Mouse (Mus musculus) right cerebral cortex, adult 18-20 months (tissue): ENCODE results near the gene Ankrd11.
A peak's percentile ranks its signal among the peaks of the same experiment; 100 is the strongest.

ENCODE experiments used
- DNase-seq: peaks from one replicate; pipeline ENCODE4 v3.0.0; 2022; ENCODE audit warnings: mixed read lengths

Gene Ankrd11

DNA sequence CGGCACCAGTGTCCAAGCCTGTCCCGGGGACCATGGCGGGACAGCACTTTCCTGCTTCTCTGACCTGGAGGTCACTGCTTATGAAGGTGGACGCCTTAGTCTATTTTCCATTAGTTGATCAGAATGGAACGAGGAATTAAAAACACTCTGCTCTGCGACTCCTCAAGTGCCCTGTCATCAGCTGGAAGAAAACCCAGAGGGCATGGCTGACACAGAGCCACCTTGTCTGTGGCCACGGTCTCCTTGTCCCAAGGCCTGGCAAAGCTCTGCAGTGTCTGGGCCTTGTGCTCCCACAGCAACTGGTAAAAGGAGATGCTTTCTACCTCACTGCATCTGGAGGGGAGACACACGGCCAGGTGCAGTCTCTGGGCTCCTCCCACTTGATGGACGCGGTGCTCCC lies 158.4 kb downstream of the Ankrd11 start:
- no peak for DNase-seq

DNA sequence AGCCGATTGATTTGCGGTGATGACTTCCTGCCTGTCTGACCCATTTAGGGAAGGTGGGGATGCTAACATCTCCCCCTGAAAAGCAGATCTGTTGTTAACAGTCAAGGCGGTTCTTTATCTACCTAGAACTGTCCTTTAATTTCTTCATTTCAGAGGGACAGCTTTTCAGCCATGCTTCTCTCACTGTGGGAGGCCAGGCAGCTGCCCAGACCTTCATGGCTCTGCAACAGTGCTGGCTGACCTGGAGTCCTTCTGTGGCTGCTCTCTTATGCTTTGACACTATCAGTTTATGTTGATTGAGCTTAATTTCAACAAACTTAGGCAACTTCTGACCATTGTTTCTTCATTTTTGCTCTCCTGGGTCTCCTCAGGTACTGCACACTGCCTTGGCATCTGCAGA lies 161.8 kb downstream of the Ankrd11 start:
- DNase-seq, result no peak

DNA sequence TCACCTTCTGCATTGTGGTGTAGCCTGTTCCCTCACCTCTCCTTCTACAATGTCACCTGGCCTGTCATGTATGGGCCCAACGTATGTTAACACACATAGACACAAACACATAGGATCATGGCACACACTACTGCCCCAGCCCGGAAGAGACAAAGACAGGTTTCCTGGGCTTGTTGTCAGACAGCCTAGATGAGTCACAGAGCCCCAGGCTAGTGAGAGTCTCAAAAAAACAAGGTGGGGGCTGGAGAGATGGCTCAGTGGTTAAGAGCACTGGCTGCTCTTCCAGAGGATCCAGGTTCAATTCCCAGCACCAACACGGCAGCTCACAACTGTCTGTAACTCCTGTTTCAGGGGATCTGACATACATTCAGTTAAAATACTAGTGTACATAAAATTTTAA lies 163.8 kb downstream of the Ankrd11 start:
- DNase-seq, result no peak

DNA sequence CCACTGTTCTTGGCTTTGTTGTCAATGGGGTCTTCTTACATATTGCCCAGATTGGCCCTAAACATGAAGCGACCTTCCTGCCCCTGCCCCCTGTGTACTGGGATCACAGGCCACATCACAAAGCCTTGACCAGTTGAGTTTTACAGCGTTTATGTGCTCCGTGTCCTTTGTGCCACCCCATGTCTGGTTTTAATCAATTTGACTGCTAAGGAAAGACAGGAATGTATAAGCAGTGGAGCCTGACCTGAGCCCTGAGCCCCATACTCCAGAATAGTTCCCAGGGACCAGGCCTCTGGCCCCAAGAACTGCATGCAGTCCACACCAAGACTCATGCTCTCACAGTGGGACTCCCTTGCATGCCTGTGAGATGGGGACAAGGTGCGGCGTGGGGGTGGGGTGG lies 166.9 kb downstream of the Ankrd11 start:
- no peak for DNase-seq

DNA sequence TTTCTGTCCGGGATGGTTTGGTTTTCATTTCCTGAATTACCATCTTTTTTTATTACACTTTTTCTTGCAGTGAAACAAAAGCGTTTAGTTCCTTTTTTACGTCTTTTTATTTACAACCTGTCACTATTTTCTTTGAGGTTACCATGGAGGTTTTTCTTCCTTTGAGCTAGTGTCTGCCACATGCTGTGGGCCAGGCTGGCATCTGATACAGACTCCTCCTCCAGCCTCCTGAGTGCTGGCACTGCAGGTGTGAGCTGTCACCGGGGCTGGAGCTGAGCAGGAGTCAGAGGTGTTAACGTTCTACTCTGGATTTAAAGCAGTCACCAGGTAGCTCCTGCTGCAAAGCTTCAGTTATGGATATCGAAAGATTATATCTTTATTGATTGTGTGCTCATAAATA lies 168.9 kb downstream of the Ankrd11 start:
- no peak for DNase-seq

DNA sequence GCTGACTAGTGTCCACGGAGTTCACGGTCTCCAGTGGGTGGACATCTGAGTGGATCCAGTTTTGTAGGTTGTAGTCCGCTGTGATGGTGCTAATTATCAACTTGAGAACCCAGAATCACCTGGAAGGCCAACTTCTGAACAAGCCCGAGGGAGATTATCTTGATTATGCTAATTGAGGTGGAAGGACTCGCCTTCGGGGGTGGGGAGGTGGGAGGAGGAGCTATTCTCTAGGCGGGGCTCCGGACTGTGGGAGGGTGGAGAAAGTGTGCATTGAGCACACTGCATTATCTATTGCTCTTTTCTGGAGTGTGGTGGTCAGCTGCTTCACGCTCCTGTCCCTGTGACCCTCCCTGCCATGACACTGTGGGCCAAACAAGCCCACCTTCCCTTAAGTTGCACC lies 170.4 kb downstream of the Ankrd11 start:
- DNase-seq, result no peak

DNA sequence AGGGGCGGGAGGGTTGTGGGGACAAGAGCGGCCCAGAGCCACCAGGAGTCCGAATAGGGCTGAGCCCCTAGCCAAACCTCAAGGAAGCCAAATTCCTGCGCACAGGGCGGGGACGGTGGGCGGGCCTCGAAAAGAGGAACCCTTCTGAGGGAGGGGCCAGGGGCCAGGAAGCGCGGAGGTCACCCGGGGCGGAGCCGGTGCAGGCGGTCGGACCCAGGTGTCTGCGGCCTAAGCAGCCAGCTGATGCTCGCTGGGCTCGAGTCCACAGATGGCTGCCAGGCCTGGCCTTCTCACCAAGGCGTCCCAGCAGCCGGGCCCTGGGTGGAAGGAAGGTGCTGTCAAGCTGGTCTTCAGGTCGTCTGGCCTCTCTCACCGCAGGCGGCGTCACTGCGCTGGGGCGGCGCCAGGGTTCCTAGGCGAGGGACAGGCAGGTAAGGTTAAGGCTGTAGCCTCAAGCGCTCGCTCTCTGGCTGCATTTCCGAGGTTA lies 171.7 kb downstream of the Ankrd11 start:
- DNase-seq, result no peak

DNA sequence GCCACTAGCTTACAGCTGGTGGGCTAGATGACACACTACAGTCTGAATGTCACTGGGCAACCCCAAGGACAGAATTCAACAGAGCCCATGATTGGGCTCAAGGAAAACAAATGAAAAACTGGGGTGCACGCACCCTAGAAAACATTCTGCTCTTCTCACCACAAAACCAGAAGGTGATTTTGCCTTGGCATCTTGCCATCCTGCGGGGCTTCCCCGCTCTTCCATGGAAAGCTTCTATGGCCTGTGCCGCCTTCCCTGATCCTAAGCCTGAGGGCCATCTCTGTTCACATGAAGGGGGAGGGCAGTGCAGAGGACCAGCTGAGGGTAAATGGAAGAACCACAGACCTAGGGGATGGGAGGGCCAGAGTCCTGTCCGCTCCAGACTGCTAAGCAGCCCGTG lies 174.1 kb downstream of the Ankrd11 start:
- DNase-seq, result no peak

DNA sequence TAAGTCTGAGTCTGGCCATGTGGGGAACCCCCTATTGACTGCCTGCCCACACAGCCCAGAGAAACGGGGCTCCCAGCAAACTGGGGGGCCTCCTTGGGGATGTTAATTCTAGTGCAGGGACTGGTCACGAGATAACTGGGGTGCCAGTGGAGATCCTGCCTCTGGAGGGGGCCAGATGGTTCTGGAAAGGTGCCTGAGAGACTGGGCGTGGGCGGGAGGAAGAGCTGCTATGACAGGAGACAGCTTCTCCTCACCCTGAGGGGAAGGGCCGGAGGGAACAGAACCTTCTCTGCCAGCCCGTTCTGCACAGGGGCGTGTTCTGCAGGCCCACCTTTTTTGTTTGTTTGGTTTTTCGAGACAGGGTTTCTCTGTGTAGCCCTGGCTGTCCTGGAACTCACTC lies 175.8 kb downstream of the Ankrd11 start:
- DNase-seq, result no peak

DNA sequence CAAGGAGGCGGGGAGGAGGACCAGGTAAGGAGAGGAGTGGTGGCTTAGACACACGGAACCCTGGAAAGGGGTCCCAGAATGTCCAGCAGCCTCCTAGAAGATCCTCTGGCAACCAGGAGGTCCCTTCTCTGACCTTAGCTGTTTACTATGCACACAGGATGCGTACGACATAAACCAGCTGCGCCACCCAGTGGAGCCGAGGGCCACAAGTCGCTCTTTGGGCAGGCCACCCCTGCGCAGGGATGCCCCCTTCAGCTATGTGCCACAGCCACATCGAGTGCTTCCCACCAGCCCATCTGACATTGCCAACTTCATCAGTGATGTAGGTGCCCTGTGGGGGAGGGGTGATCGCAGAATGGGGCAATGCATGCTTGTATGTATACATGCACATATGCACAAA lies 176.6 kb downstream of the Ankrd11 start:
- no peak for DNase-seq

DNA sequence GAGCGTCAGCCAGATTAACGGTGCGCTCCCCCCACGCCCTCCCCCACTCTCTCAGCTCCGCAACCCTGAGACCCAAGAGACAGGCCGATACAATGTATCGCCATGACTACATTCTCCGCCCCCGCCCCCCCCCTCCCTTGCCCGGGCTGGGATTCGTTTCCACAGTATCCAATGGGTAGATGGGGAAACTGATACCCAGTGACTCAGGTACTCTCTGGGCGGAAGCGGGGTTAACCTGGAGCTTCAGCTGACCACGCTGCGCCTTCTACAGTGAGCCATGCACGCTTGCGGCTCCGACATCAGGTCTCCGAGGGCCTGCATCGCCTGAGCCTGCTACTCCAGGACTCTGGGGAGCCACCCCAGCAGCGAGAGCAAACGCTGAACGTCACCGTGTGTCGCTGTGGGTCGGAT lies 177.4 kb downstream of the Ankrd11 start:
- DNase-seq, result no peak

DNA sequence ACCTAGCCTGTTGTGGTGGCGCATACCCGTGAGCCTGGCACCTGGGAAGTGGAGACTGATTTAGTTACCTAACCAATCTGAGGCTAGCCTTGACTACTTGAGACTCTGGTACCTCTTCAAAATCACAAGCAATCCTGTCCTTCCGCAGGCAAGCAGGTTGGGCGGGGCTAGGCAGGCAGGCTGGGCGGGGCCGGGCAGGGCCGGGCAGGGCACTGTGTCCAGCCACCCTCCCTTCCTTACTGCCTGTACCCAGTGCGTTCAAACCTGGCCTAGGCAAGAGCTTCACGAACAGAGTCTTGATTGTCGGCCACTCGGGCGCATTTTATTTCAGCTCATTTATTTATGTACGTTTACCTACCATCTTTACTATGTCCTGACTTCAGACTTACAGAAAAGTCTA lies 182.2 kb downstream of the Ankrd11 start:
- DNase-seq, result no peak

DNA sequence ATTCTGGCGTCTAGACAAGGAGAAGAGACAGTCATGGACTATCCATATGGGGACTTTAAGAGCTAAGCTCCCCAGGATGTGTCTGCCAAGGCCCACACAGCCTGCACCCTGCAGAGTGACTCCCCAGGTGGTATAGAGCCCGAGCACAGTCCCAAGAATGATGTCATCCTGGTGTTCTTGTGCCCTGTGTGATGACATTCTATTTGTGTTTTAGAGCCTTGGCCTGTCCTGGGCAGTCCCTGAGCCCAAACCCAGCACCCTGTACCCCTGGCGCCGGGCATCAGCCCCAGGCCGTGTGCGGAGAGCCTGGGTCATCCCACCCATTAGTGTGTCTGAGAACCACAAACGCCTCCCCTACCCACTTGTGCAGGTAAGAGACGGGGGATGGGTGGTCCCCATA lies 185.8 kb downstream of the Ankrd11 start:
- DNase-seq, result no peak

DNA sequence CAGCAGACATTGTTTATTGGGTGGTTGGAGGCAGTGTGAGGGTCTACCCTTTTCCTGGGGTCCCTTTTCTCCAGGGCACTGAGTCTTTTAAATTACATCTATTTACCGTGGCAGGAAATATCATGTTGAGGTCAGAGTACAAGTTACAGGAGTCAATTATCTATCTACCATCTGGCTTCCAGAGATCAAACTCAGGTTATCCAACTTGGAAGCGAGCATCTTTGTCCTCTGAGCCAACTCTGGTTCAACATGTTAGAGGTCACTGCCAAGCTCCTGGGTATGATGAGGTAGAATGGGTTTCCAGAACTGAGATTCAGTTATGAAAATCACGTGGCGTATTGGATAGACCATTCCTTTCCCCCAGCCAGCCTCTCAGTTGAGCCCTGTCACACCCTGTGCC lies 187.0 kb downstream of the Ankrd11 start:
- no peak for DNase-seq

DNA sequence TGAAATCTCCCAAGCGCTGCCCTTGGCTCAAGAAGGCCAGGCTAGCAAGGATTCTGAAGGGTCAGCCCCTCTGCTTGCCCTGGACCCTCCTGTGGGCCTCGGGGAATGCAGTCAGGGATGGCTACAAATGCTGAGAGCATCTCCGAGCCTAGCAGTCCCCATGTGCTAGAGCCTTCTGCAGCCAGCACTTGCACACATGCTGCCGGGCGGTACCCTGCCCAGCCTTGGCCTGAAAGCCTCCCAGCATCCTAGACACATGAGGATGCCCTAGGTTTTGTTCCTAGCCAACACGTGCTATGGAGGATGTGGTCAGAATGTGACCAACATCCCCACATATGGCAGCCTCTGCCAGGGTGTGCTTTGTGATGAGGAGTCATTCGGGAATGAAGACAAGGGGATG lies 187.7 kb downstream of the Ankrd11 start:
- no peak for DNase-seq

DNA sequence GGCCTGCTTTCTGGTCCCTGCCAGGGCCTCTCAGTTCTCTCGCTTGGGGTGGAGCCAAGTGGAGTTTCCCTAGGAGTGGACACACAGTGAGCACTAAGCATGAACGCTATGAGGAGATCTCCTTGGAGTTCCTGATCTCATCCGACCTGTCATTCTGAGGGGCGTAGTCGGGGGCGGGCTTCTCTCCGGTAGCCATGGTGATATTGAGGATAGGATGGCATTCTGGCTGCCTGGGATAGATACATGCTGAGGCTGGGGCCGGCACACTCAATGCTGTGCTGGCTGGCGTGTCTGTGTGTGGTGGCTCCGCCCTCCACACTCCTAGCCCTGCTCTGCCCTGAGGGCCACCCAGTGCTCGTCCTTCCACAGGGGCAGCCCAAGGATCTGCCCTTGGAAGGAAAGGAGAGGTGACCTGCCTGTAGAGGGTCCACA lies 188.7 kb downstream of the Ankrd11 start:
- DNase-seq, result no peak

DNA sequence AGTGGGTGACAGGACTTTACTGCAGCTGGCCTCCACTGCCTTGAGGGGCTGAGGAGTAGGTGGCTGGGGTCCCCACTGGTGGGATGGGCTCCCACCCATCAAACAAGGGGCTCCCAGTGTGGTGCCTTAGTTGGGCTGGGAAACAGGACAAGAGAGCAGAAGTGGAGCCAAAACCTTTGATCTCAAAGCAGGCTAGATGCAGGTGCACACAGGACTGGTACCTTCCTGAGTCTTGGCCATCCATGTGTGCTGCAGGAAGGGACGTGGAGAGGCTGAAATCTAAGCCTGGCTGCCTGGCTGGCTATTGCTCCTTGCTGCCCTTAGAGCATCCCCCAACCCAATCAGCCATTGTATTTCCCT lies 189.6 kb downstream of the Ankrd11 start:
- DNase-seq, result no peak

DNA sequence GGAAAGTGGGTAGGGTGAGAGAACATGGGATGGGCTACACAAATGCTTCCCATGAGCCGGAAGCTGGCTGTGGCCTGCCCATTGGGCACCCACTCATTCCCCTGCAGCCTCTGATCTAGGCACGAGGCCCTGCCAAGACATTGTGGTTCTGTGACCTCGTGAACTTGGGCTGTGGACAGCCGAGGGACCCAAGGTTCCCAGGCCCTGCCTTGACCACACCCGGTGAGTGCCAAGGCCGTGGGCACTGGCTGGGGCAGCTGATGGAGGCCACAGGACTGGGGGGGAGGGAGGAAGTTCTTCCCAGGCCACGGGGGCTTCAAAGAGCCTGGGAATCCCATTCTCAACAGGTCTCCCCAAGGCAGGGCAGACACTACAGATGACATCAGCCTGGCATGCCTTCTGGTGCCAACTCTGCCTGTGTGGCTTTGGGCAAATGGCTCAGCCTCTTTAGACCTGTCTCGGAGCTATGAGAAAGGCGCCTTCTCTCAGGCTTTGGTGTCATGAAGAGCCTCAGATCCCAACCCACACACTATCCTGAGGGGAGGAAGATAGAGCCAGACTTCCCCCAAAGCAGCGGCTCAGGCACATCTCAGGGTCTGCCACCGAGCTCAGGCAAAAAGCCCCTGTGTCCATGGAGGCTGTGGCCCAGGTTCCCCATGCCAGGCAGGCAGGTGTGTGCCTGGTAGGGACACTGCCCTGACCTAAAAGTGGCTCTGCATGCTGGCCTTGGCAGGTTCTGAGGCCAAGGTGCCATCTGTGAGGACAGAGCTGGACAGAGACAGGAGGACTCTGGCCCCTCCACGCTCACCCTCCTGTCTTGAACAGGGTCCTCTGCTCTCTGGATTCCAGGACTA lies 190.2 kb downstream of the Ankrd11 start:
- no peak for DNase-seq

DNA sequence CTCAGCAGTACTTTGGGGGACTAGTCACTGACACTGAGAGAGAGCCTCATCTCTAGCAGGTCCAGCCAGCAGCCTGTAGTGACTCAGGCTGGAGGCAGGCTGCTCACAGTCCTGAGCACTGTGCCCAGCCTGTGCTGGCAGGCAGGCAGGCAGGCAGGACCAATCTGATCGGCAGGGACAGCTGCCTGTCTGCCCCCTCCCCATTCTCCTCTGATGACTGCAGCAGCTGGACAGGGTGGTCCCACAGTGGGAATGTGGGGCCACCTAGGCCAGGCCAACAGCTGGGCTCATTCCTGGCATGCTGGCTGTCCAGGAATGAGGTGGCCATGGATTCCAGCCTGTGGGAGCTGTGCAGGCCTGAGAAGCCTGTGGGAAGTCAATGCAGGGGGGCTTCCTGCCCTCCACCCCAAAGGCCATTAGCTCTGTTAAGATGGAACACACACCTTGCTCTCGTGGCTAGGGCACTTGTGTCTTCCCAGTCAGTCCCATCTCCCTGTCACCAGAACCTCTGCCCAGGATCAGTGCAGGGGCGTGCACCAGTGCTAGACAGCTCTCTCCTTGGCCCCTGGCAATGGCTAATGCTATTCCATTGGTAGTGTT lies 191.3 kb downstream of the Ankrd11 start:
- no peak for DNase-seq

DNA sequence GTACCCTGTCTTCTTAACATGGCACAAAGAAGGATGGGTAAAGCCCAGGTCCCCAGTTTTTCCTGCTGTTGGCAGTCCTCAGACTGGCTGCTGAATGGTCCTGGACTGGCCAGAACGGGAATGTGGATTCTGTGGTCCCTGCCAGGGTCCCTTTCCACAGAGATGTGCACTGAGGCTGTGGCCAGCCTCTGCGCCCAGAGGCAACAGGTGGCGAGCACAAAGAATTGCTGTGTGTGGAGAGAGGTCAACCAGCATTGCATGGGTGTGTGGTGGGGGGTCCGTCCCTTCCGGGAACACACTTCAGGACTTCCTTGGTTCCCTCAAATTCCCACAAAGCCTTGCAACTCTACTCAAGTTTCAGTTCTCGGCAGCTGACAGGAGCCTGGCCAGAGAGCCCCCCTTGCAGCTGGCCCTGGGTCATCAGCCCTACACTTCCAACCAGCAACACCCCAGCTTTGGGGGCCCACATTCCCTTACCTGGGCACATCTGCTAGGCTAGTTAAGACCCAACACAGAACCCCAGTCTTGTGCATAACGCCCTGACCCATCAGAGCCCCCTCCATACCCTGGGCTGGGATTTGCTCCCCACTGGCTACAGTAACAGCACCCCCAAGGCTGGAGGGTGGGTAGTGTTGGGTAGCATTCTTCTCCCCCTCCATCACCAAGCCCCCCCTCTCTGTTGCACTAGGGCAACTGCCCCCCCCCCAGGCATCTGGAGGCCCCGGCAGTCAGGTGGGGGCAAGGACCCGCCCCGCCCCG lies 192.7 kb downstream of the Ankrd11 start:
- no peak for DNase-seq

DNA sequence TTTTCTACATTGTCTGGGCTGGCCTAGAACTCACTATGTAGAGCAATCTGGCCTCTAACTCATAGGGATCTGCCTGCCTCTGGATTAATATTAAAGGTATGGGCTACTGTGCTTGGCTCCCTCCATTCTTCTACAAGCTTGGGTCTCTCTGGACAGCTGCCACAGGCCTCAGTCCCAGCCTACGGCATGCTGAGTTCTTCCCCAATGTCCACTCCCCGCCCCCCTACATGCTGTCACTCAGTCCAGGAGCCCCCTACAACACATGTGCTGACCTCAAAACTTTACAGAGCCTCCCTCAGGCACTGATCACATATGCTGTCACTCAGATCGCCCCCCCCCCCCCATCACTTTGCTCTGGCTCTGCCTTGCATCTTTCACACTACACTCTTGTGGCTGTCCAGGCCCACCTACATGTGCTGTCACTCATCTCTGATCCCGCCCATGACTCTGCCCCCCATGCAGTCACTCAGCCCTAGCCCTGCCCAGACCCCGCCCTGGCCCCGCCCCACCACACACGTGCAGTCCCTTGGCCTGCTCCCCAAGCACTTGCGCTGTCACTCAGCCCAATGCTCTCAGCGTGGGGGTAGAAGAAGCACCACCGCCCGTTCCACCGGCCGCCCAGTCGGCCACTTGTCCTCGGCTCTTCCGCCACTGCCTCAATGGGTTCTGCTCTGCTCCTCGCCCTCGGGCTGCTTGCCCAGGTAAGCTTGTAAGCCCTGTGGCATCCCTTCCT lies 194.1 kb downstream of the Ankrd11 start, which contains the start of gene Cdh15:
TSS of gene Cdh15 (plus strand) at position 138 of the 733 bp plus-strand sequence.
- DNase-seq, result peak; percentile 17

DNA sequence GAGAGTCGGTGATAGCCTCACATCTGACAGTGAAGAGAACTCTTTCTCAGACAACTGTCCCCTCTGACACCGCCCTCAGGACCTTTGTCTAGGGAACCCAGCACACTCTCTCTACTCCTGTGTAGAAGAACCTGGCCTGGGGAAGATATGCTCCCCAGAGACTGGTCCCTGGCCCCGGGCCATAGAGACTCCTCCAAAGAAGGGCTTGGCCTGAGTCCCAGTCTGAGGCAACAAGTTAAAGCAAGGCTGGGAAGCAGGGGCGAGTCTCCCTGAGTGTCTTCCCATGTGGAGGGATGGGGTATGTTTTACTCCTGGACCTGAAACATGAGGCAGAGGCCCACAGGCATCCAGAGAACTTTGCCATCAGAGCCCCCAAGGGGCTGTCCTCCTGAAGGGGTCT lies 196.4 kb downstream of the Ankrd11 start:
- DNase-seq, result no peak

DNA sequence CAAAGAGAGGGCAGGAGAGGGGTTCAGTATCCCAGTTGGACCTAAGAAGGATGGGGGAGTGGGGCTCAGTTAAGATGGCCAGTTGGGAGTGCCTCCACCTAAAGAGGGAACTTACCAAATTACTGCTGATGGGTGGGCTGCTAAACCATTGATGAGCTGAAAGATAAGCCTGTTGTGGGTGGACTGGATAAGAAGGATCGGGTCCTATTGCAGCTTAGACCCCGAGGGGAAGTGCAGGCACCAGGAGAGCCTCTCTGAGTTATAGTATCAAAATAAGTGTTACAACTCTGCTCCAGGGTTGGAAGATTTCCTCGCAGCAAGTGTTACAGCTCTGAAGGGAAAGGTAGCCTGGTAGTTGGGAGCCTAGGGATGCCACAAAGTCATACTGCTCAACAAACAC lies 197.9 kb downstream of the Ankrd11 start:
- no peak for DNase-seq
